Comparison of ENCODE assay signal across 10 mouse cellular contexts in genomic region chr11:55438031-55438430, GRCm38 (mm10). TPM values are rescaled to one million over a fixed set of nuclear protein-coding genes. Genes with fewer than 3 reads are reported as not detected.
DNase-seq lines count a peak whose midpoint lies in the region.
"Had no signal": no experiment of that assay in that cellular context is flagged by ENCODE, and none has a peak within 500 bp of the region (broad histone marks: within the 10 kb centered on the region; RNA-seq: fewer than 3 reads in every experiment).

No protein-coding gene starts in this region.

- intact Hi-C loops in left cerebral cortex, postnatal 4 days (cut with DNase I): no loop called here

- DNase-seq in gastrocnemius, postnatal 10 days: peak; percentile 41
- no peak for DNase-seq in gastrocnemius, adult 8-10 months (ENCODE audit: low spot score in 2 of 2)
- DNase-seq in left cerebral cortex, postnatal 4 days: peak; percentile 49
- no peak for DNase-seq in left cerebral cortex, adult 11 months (ENCODE audit: low spot score)
- DNase-seq in cerebellum, adult 11 months: peak; percentile 59
- peak; percentile 54 to 55 for DNase-seq in cerebellum, postnatal 36 days
- no peak for DNase-seq in yolk sac, embryonic 10.5 days (ENCODE audit: low spot score)
- no peak for DNase-seq in urinary bladder, postnatal 25 days (ENCODE audit: low spot score)
- DNase-seq: kidney, adult 18-20 months; thymus, postnatal 4 days had no signal

RNA-seq across cellular contexts. Expression of gene Sparc, which starts 15.0 kb away (rescaled TPM):
- total RNA-seq in gastrocnemius, postnatal 10 days (2021): 1,000 to 10,000 TPM; 2,118 to 2,804 TPM
- total RNA-seq in gastrocnemius, adult 8-10 months (2022): 100 to 1,000 TPM in 3 of 4 experiments, 10 to 100 TPM in 1; 94.4 to 242 (median 133) TPM
- total RNA-seq in left cerebral cortex, postnatal 4 days (2021): 100 to 1,000 TPM; 228 to 243 TPM

RNA-seq across cellular contexts. Expression of gene Atox1, which starts 23.0 kb away (rescaled TPM):
- total RNA-seq in gastrocnemius, postnatal 10 days (2021): 10 to 100 TPM; 66.8 to 84.1 TPM
- 10 to 100 TPM; 42.0 to 46.5 (median 45.9) TPM for total RNA-seq in gastrocnemius, adult 8-10 months (2022)
- 100 to 1,000 TPM; 124 to 130 TPM for total RNA-seq in left cerebral cortex, postnatal 4 days (2021)

RNA-seq across cellular contexts. Expression of gene G3bp1, which starts 31.5 kb away (rescaled TPM):
- 10 to 100 TPM; 66.0 to 69.4 TPM for total RNA-seq in gastrocnemius, postnatal 10 days (2021)
- 10 to 100 TPM; 57.3 to 63.3 (median 62.0) TPM for total RNA-seq in gastrocnemius, adult 8-10 months (2022)
- 10 to 100 TPM; 53.1 to 56.4 TPM for total RNA-seq in left cerebral cortex, postnatal 4 days (2021)

Comparison
In these comparisons a context has a peak if more than half of its experiments do, and no peak if none do; other contexts are left out.
1. DNase-seq: peak in gastrocnemius, postnatal 10 days (single experiment), left cerebral cortex, postnatal 4 days (single experiment), cerebellum, adult 11 months (single experiment) and cerebellum, postnatal 36 days (2 of 2); none in gastrocnemius, adult 8-10 months (0 of 2), left cerebral cortex, adult 11 months (single experiment), yolk sac, embryonic 10.5 days (single experiment) and urinary bladder, postnatal 25 days (single experiment).
2. RNA of gene Sparc, which starts 15.0 kb away (total RNA-seq): 2,118 to 2,804 TPM in gastrocnemius, postnatal 10 days; 228 to 243 TPM in left cerebral cortex, postnatal 4 days and 94.4 to 242 TPM in gastrocnemius, adult 8-10 months; every median in the first group is over 4 times any median in the second.